Mouse (Mus musculus) embryonic facial prominence, embryonic 14.5 days (tissue): ENCODE measurements around the gene Cgn. TPM values are rescaled to one million over a fixed set of nuclear protein-coding genes. Genes with fewer than 3 reads are reported as not detected.
A peak's percentile ranks its signal among the peaks of the same experiment; 100 is the strongest.
"Not testable (repeated sequence)": the region's sequence is repeated elsewhere in the genome, so short reads cannot be mapped to it uniquely, and the experiment has no call there.

Source experiments
- ATAC-seq: fragments of 200-750 bp; cut with Nextera tagmentation; 2 replicates; pipeline ENCODE4 v1.8.0; 2017; ENCODE audit warnings: low read depth, moderate number of reproducible peaks, moderate TSS enrichment
- DNase-seq: peaks from one replicate; pipeline ENCODE4 v3.0.0-alpha.2; 2015; ENCODE audit warnings: low spot score
- H3K27ac ChIP-seq: fragments of 300-500 bp; sonication (generic); replicated peaks from 2 replicates; pipeline ENCODE4 v1.5.1; 2014; ENCODE audit warnings: low read depth, mild to moderate bottlenecking, low read length, moderate library complexity
- H3K27me3 ChIP-seq: fragments of 300-500 bp; sonication (generic); replicated peaks from 2 replicates; pipeline ENCODE4 v1.6.1; 2014; ENCODE audit warnings: low read length; ENCODE audit not compliant: control insufficient read depth, insufficient read depth
- H3K36me3 ChIP-seq: fragments of 300-500 bp; sonication (generic); 2 replicates; pipeline ENCODE4 v1.6.1; 2014; ENCODE audit warnings: low read length, mixed read lengths; ENCODE audit not compliant: control insufficient read depth, insufficient read depth
- H3K4me1 ChIP-seq: fragments of 300-500 bp; sonication (generic); 2 replicates; pipeline ENCODE4 v1.6.1; 2014; ENCODE audit warnings: antibody characterized with exemption, low read length; ENCODE audit not compliant: control insufficient read depth, insufficient read depth
- H3K4me2 ChIP-seq: fragments of 300-500 bp; sonication (generic); 2 replicates; pipeline ENCODE4 v1.6.1; 2014; ENCODE audit warnings: low read depth, mild to moderate bottlenecking, low read length, moderate library complexity, mixed read lengths
- H3K4me3 ChIP-seq: fragments of 300-500 bp; sonication (generic); 2 replicates; pipeline ENCODE4 v1.5.1; 2014; ENCODE audit warnings: low read depth, mild to moderate bottlenecking, low read length
- H3K9ac ChIP-seq: fragments of 300-500 bp; sonication (generic); 2 replicates; pipeline ENCODE4 v1.6.1; 2014; ENCODE audit warnings: low read depth, mild to moderate bottlenecking, low read length, moderate library complexity, mixed read lengths
- H3K9me3 ChIP-seq: fragments of 300-500 bp; sonication (generic); 2 replicates; pipeline ENCODE4 v1.6.1; 2016; ENCODE audit warnings: low read length; ENCODE audit not compliant: control insufficient read depth
- WGBS: fragments of 180-500 bp; shearing (Covaris S2); extraction: QIAGEN DNeasy Blood & Tissue Kit; methylation state at CpG from one replicate; pipeline ENCODE4 v1.1.7; 2014; 5-methylcytosine and 5-hydroxymethylcytosine counted together
- polyA plus RNA-seq: library from polyadenylated mRNA; unstranded; fragments of >200 nt; fragmentation: Nextera tagmentation; extraction: Ambion mirVana; gene quantifications from 2 replicates; pipeline ENCODE4 v1.2.1, GENCODE M21; 2014

Cgn gene
- polyA plus RNA-seq, 1 experiment from 2014 or later: 4.0 TPM

DNA sequence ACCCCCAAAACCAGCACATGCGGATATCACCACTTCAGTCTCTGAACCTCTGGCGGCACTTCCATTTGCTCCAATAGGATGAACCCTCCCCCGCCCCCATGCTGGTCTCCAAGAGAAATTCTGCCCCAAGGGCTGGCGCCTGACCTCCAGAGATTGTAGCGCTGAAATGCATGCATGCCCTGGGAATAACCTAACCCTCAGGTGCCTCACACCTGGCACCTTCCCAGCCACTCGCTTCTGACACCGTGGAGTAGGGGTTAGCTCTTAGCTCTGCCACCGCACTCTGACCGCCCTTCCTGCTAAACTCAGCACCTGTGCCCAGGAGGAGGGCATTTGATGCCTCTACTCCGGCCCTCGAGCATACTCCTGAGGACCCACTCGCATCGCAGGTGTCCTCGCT lies 334 bp downstream of the Cgn start:
- Histone ChIP-seq H3K36me3 (no peaks in the 10 kb centered on the region), H3K9me3 (no peaks in the 10 kb centered on the region), H3K27me3 (no peaks in the 10 kb centered on the region), H3K4me2 (peak overlapping the region; percentile 71), H3K4me1 (peaks cover 8% of the 10 kb centered on the region; the same call in 1 of the 2 replicates), H3K4me3 (peak overlapping the region; percentile 54), H3K9ac (peak overlapping the region; percentile 43; the same call in 1 of the 2 replicates), H3K27ac (no peak overlapping the region)
- ATAC-seq: peak; percentile 45; the same call in 1 of the 2 replicates
- 1% methylated on average over 12 of the region's 14 CpGs for WGBS
- no peak for DNase-seq

DNA sequence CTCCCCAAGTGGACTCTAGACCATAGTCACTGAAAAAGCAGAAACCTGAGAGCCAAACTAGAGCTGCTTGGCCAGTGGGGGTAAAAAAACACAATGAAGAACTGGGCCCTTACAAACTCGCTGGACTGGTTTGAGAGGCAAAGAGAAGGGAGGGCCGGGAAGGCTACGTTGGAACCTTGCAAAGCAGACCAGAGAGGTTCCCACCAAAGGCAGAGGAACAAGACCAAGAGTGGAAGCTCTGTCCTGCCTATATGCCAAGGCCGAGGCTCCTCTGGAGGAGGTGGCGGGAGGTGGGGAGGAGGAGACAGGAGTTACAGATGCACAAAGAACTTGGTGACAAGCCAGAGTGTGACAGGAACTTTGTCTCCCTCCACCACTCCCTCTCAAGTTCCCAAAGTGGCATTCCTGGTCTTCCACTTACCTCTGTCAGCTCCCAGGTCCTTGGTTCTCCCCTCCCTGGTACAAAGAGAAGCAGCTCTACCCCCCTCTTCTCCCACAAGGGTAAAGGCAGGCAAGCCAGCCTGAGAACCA lies 2.1 kb downstream of the Cgn start:
- Histone ChIP-seq H3K27ac (peak overlapping the region; percentile 24; the same call in 1 of the 2 replicates), H3K4me2 (no peak overlapping the region), H3K4me1 (peaks cover 8% of the 10 kb centered on the region; the same call in 1 of the 2 replicates), H3K36me3 (no peaks in the 10 kb centered on the region), H3K4me3 (no peak overlapping the region), H3K9me3 (no peaks in the 10 kb centered on the region), H3K9ac (no peak overlapping the region), H3K27me3 (no peaks in the 10 kb centered on the region)
- peak; percentile 64 for DNase-seq
- WGBS: 39% methylated on average over 5 of the region's 5 CpGs
- peak; percentile 10; the same call in 1 of the 2 replicates for ATAC-seq

DNA sequence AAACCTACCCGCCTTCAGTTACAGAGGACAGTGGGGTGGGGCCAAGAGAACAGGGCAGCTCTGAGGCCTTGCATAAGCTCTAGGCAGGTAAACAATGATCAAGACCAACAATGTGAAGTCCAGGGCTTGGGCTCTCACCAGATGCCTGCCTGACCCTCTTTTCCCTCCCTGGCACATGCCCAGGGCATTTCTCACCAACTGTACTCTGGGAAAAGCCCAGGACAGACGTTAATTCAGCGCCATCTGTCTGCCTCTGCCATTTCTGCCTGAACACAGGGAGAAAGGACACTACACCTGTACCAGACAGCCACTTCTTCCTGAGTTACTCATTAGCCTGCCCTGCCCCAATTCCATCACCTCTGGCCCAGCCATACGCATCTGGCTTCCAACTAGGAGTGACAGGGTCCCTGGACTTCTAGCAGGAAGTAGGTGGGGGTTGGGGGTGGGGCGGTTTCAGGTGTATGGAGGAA lies 2.8 kb downstream of the Cgn start:
- Histone ChIP-seq H3K4me3 (no peak overlapping the region), H3K9ac (no peak overlapping the region), H3K4me2 (0 out of 2 replicates have a peak overlapping the region, but pooled peaks have one; percentile 11), H3K9me3 (no peaks in the 10 kb centered on the region), H3K27ac (peak overlapping the region; percentile 6; the same call in 1 of the 2 replicates), H3K36me3 (no peaks in the 10 kb centered on the region), H3K4me1 (peaks cover 8% of the 10 kb centered on the region; the same call in 1 of the 2 replicates), H3K27me3 (no peaks in the 10 kb centered on the region)
- WGBS: 43% methylated on average over 5 of the region's 5 CpGs
- DNase-seq (no peak), ATAC-seq (no peak)

DNA sequence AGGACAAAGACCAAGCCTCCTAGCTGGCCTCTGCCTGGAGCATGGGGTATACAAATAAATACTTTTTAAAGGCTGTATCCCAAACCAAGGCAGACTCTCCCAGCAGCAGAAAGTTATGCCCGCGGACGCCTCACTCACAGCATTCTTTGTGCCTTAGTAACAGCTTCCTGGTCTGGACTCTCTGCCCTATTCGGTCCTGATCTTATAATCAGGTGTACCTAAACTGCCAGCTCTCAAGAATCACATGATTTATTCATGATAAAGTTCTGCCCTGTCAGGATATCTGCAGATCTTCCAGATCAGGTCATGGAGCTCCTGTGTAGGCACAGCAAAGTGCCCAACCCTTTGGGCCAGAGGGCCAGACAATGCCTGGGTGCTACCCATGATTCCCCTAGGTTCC lies 3.4 kb downstream of the Cgn start:
- ATAC-seq: no peak
- H3K36me3 ChIP-seq: no peaks in the 10 kb centered on the region
- WGBS: 56% methylated on average over 4 of the region's 4 CpGs
- H3K27ac ChIP-seq: no peak overlapping the region
- no peak overlapping the region for H3K4me2 ChIP-seq
- H3K4me1 ChIP-seq: peaks cover 8% of the 10 kb centered on the region; the same call in 1 of the 2 replicates
- no peaks in the 10 kb centered on the region for H3K9me3 ChIP-seq
- no peaks in the 10 kb centered on the region for H3K27me3 ChIP-seq
- no peak overlapping the region for H3K4me3 ChIP-seq
- no peak for DNase-seq
- no peak overlapping the region for H3K9ac ChIP-seq

DNA sequence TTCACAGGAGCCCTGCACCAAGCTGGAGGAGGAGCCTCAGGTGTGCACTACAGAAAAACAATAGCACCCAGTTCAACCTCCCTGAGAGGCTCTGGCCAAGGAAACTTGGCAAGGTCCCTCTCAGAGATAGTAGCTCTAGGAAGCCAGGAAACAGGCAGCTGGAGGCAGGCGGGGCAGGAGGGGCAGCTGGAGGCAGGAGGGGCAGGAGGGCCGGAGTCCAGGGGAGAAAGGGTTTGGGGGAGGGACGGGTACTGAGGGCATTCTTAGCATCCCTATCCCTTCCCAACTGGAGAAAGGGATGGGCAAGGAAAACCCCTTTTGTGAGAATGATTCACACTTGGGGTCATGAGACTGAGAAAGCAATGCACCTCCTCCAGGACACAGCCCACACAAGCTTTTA lies 4.9 kb downstream of the Cgn start:
- Histone ChIP-seq H3K27ac (no peak overlapping the region), H3K4me2 (no peak overlapping the region), H3K9ac (no peak overlapping the region), H3K4me1 (peaks cover 5% of the 10 kb centered on the region; the same call in 1 of the 2 replicates), H3K4me3 (no peak overlapping the region), H3K36me3 (no peaks in the 10 kb centered on the region), H3K27me3 (no peaks in the 10 kb centered on the region), H3K9me3 (no peaks in the 10 kb centered on the region)
- DNase-seq: no peak
- WGBS: 26% methylated on average over 3 of the region's 3 CpGs
- ATAC-seq: no peak

DNA sequence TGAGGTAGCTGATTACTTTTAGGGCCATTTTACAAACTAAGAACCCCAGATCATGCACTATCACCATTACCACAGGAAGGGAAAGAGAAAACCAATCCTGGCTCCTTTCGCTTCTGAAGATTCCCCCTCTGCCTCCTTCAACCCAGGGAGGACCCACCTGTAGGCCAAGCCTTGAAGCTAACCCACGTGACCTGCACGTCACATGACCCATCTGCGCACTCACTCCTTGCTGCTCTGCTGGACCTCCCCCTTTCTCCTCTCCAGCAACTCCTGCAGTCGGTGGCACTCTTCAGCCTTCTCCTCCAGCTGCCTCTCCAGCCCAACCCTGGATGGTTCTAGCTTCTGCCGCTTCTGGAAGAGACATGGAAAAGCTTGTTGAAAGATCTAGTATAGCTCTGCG lies 10.4 kb downstream of the Cgn start:
- no peaks in the 10 kb centered on the region for H3K36me3 ChIP-seq
- 81% methylated on average over 7 of the region's 7 CpGs for WGBS
- ATAC-seq: no peak
- no peak overlapping the region for H3K4me2 ChIP-seq
- H3K27ac ChIP-seq: no peak overlapping the region
- H3K4me3 ChIP-seq: no peak overlapping the region
- H3K4me1 ChIP-seq: no peaks in the 10 kb centered on the region
- no peak overlapping the region for H3K9ac ChIP-seq
- no peaks in the 10 kb centered on the region for H3K9me3 ChIP-seq
- no peak for DNase-seq
- no peaks in the 10 kb centered on the region for H3K27me3 ChIP-seq

DNA sequence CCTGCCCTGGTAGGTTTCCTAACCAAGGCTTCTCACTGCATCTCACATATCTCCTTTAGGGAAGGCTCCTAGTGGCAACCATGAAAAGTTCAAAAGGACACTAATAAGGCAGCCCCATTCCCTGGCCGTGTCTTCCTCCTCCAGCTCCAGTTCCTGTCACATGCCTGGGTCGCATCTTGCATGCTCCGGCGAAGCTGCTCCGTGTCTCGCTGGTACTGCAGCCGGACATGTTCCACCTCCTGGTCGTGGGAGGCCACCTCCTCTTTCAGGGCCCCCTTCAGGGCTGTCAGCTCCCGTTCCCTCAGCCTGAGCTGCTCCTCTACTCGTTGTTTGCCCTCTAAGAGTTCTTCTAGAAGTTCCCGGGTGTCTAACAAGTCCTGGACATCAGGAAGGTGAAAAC lies 12.3 kb downstream of the Cgn start:
- H3K36me3 ChIP-seq: no peaks in the 10 kb centered on the region
- no peak for ATAC-seq
- no peak overlapping the region for H3K4me2 ChIP-seq
- no peaks in the 10 kb centered on the region for H3K9me3 ChIP-seq
- H3K27ac ChIP-seq: no peak overlapping the region
- WGBS: 80% methylated on average over 11 of the region's 11 CpGs
- no peak overlapping the region for H3K9ac ChIP-seq
- no peaks in the 10 kb centered on the region for H3K27me3 ChIP-seq
- DNase-seq: no peak
- no peaks in the 10 kb centered on the region for H3K4me1 ChIP-seq
- no peak overlapping the region for H3K4me3 ChIP-seq

DNA sequence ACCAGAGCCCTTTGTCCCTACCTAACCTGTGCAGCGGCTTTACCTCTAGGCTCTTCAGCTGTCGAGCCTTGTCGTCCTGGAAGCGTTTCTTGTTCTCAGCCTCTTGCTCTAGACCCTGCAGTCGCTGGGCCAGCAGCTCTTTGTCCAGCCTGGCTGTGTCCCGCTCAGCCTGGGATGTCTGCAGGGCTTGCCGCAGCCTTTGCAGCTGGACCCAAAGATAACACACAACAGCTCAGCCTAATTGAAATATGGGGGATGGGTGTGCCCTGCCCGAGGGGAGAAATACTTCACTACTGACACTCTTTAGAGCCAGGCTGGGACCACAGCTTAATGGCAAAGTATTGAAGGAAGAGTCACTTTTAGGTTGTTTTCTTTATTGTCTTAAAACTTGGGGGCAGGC lies 20.8 kb downstream of the Cgn start:
- not testable (repeated sequence) for H3K27ac ChIP-seq, H3K4me1 ChIP-seq, H3K9ac ChIP-seq, H3K4me3 ChIP-seq, ATAC-seq, H3K27me3 ChIP-seq, H3K36me3 ChIP-seq, DNase-seq, H3K4me2 ChIP-seq, H3K9me3 ChIP-seq
- 50% methylated on average over 8 of the region's 8 CpGs for WGBS
